Mouse (Mus musculus) liver, embryonic 14.5 days (tissue): Measurements from ENCODE around the gene Smc4.

Experiments used
- CTCF ChIP-seq: IDR thresholded peaks from 2 replicates; pipeline ENCODE4 v1.5.1; 2016; ENCODE audit warnings: antibody characterized with exemption, low read depth, control low read depth
- EP300 ChIP-seq: IDR thresholded peaks from 2 replicates; pipeline ENCODE4 v1.6.1; 2016; ENCODE audit warnings: antibody characterized with exemption, low read depth

DNA sequence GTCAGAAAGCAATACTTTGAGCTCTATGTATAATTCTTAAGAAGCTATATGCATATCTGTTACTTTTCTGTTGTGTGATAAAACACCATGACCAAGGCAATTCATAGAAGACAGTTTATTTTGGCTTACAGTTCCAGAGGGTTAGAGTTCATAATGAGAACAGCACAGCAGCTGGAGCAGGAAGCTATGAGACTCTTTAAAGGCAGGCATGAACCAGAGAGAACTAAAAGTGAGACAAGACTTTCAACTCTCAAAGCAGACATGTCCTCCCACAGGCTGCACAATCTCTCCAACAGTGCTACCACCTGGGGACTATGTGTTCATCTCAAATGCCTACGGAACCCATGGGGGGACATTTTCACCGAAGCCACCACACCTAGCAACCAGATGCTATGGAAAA is 35.6 kb downstream of the Smc4 start:
- TF ChIP-seq EP300 (no peak), CTCF (no peak)
